Mouse (Mus musculus) small intestine, adult 2 months (tissue): Measurements from ENCODE around the gene Grk4.

Source experiments
- CTCF ChIP-seq: fragments of 200-500 bp; IDR thresholded peaks from 2 replicates; pipeline ENCODE4 v1.5.1; 2012; ENCODE audit warnings: low read depth, mild to moderate bottlenecking, control low read depth, inconsistent platforms, low read length, moderate library complexity, mixed read lengths; ENCODE audit not compliant: insufficient replicate concordance, insufficient read length; ENCODE audit errors: extremely low read depth
- POLR2A ChIP-seq: fragments of 200-500 bp; IDR thresholded peaks from 2 replicates; pipeline ENCODE4 v1.6.1; 2012; ENCODE audit warnings: low read depth, mild to moderate bottlenecking, control low read depth, inconsistent platforms, low read length, moderate library complexity

DNA sequence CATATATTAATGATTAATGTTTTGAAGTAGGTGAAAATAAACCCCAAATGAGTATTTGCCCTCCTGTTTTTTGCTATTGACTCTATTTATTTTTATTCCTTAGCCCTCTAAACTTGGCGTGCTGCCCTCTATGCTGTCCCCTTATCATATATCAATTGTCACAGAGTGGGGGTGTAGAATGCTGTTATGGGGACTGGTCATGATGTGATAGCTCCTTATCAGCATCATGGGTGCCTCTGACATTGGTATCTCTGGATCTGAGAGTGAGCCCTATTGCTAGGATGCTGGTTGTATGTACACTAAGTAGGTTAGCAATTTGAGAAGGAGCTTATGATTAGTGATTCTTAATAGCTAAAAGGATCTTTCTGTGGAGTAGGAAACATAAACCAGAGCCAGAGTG is 70.1 kb downstream of the Grk4 start:
- TF ChIP-seq CTCF (no peak), POLR2A (no peak)
